Mouse (Mus musculus) cerebellum, adult 11-12 months (tissue): ENCODE results near the gene Spata18.

ENCODE experiments used
- DNase-seq: peaks from one replicate; pipeline ENCODE4 v3.0.0; 2022

The Spata18 gene

DNA sequence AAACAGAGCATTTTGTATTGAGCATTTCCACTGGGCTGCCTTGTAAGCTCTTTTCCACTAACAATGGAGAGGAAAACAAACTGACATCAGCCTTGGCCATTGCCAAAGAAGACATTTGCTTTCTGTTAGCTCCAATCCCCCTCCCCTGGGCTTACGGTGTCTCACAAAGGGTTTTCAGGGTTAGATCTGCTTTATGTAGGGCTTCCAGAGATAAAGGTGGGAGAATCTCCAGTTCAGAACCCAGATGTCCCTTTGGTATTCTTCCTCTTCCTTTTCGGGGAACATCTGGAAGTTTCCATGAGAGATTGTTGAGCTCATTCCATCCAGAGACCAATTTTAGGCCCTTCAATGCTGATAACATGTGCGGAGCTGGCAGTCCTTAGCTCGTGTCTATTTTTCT, 74.8 kb downstream of the Spata18 start:
- DNase-seq = no peak

DNA sequence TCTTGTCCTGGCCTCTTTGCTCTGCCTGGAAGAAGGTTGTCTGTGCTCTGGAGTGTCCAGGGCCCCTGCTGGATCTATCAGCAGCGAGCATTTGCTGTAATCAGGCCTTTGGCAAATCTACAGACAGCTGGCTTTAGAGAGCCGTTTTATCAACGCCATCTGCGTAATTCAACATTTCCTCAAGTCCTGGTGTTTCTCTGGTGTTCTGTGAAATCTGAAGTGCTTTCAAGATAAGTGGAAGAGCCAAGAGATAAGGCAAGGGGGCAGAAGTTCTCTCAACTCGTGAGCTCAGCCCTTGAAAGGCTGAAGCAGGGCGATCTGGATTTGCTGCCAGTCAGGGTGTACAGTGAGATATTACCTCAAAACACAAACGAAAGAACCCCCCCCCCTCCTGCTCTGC, 77.5 kb downstream of the Spata18 start:
- no peak for DNase-seq
